Mouse (Mus musculus) hindbrain, embryonic 13.5 days (tissue): ENCODE data around the gene BC005624. TPM values are rescaled to one million over a fixed set of nuclear protein-coding genes. Genes with fewer than 3 reads are reported as not detected.
A peak's percentile ranks its signal among the peaks of the same experiment; 100 is the strongest.

Source experiments
- ATAC-seq: fragments of 200-750 bp; cut with Nextera tagmentation; 2 replicates; pipeline ENCODE4 v1.8.0; 2017; ENCODE audit warnings: moderate TSS enrichment; ENCODE audit not compliant: low FRiP score
- H3K27ac ChIP-seq: fragments of 300-500 bp; sonication (generic); 2 replicates; pipeline ENCODE4 v1.5.1; 2015; ENCODE audit warnings: inconsistent platforms, mild to moderate bottlenecking, moderate library complexity
- H3K27me3 ChIP-seq: fragments of 300-500 bp; sonication (generic); 2 replicates; pipeline ENCODE4 v1.6.1; 2015; ENCODE audit warnings: mild to moderate bottlenecking, inconsistent platforms
- H3K36me3 ChIP-seq: fragments of 300-500 bp; sonication (generic); 2 replicates; pipeline ENCODE4 v1.6.1; 2015; ENCODE audit warnings: mild to moderate bottlenecking, inconsistent platforms
- H3K4me1 ChIP-seq: fragments of 300-500 bp; sonication (generic); replicated peaks from 2 replicates; pipeline ENCODE4 v1.6.1; 2015; ENCODE audit warnings: inconsistent platforms
- H3K4me2 ChIP-seq: fragments of 300-500 bp; sonication (generic); 2 replicates; pipeline ENCODE4 v1.6.1; 2015; ENCODE audit warnings: inconsistent platforms, mild to moderate bottlenecking, moderate library complexity
- H3K4me3 ChIP-seq: fragments of 300-500 bp; sonication (generic); 2 replicates; pipeline ENCODE4 v1.5.1; 2015; ENCODE audit warnings: mild to moderate bottlenecking, inconsistent platforms
- H3K9ac ChIP-seq: fragments of 300-500 bp; sonication (generic); 2 replicates; pipeline ENCODE4 v1.6.1; 2015; ENCODE audit warnings: mild to moderate bottlenecking, inconsistent platforms
- H3K9me3 ChIP-seq: fragments of 300-500 bp; sonication (generic); 2 replicates; pipeline ENCODE4 v1.6.1; 2016; ENCODE audit warnings: inconsistent platforms
- WGBS: fragments of 180-500 bp; shearing (Covaris S2); methylation state at CpG from one replicate; pipeline ENCODE4 v1.1.7; 2015; 5-methylcytosine and 5-hydroxymethylcytosine counted together
- polyA plus RNA-seq: library from polyadenylated mRNA; unstranded; fragments of >200 nt; fragmentation: Nextera tagmentation; extraction: Ambion mirVana; gene quantifications from 2 replicates; pipeline ENCODE4 v1.2.1, GENCODE M21; 2015

The BC005624 gene
- polyA plus RNA-seq, 1 experiment from 2014 or later = 90.9 TPM

DNA sequence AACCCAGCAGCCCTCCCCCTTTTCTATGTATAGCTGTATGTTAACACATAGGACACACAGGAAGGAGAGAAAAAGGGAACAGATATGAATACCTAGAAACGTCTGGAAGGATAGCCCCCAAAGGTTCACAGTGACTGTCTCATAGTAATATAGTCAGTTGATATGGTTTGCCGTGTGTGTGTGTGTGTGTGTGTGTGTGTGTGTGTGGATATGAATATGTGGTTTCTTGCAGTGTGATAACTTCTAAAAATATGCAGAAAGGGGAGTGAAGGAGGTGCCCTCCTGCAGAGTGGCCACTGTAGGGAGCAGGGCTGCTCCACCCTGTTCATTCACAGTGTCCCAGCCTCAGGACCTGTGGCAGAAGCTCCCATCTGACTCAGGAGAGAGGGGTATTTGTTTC is 23.5 kb upstream of the BC005624 start:
- Histone ChIP-seq H3K36me3 (peaks cover 89% of the 10 kb centered on the region), H3K4me1 (peaks cover 8% of the 10 kb centered on the region; the same call in 1 of the 2 replicates), H3K4me3 (no peak overlapping the region), H3K9ac (no peak overlapping the region), H3K27me3 (no peaks in the 10 kb centered on the region), H3K9me3 (no peaks in the 10 kb centered on the region), H3K4me2 (no peak overlapping the region), H3K27ac (no peak overlapping the region)
- ATAC-seq = no peak
- WGBS = 72% methylated on average over 2 of the region's 2 CpGs

DNA sequence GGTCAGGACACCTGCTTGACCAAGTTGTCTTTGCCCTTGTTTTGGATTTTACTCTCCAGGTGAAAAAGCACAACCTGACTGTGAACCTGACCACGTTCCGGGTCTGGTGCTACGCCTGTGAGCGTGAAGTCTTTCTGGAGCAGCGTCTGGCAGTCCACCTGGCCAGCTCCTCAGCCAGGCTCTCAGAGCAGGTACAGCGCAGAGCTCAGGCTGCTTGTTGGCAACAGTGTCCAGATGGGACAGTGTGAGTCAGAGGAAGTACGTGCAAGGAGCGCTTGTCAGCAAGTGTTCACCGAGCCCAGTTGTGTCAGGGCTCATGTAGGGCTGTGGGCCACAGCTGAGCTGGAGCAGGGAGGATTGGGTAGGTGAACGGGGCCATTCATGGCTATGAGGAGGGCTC is 20.9 kb upstream of the BC005624 start:
- H3K9ac ChIP-seq = no peak overlapping the region
- peaks cover 79% of the 10 kb centered on the region for H3K36me3 ChIP-seq
- H3K9me3 ChIP-seq = no peaks in the 10 kb centered on the region
- 94% methylated on average over 10 of the region's 10 CpGs for WGBS
- H3K4me3 ChIP-seq = no peak overlapping the region
- H3K27me3 ChIP-seq = no peaks in the 10 kb centered on the region
- H3K27ac ChIP-seq = no peak overlapping the region
- ATAC-seq = no peak
- no peak overlapping the region for H3K4me2 ChIP-seq
- peaks cover 21% of the 10 kb centered on the region for H3K4me1 ChIP-seq

DNA sequence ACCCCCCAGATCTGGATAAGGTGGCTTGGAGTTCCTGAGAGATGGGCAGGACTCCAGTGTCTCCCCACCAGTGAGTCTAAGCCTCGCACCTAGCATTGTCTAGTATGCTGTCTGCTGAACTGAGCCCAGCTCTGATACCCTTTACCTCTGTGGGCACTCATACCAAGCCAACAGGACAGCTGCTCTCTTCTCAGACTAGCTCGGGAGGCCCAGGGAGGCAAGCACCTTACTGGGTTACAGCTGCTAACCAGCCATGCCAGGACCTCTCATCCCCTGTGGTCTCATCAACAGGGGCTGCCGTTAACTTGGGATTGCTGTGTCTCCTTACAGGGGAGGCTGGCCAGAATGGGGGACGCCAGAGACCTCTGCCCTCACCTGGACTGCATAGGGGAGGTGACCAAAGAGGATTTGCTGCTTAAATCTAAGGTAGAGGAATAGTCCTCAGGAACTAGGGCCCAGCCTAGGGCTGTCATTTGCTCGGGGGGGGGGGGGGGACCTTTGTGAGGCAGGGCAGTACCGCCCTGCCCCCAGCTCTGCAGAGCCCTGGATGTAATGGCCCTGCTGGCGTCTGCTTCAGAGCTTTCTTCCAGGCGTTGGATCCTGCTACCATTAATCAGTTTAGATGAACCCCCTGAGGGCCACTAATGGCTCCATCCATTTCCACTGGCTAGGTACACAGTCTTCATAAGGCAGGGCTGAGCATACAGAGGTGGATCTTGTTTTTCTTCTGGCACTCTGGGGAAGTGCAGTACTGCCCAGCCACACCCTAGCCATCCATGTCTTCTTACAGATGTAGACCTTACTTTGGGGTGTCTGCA is 16.7 kb upstream of the BC005624 start:
- 58% methylated on average over 8 of the region's 8 CpGs for WGBS
- peak overlapping the region; percentile 64 for H3K27ac ChIP-seq

DNA sequence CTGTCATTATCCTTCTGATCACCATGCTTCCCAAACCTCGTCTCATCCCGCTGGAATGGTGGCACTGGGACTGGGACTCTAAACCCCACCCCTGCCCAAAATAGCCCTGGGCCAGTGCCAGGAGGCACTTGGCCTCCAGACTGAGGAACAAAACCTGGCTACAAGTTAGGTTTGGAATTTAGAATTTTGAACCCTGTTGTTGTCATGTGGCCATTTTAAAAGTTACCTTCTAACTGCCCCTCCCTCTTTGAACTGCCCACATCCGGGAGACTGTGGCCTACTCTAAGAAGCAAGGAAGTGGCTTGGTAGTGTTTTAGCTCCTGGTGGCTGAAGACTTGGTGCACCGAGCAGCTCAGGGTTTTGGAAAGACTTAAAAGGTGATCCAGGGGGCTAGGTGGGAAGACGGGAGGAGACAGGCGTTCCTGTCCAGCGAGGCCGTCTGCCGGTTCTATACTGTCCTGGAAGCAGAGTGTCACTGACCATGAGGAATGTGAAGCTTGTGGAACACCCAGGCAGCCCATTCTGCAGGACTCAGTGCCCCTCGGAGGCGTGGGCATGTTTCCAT is 13.5 kb upstream of the BC005624 start:
- Histone ChIP-seq H3K4me3 (no peak overlapping the region), H3K27ac (no peak overlapping the region), H3K36me3 (peaks cover 20% of the 10 kb centered on the region), H3K4me2 (no peak overlapping the region), H3K9ac (no peak overlapping the region), H3K4me1 (peaks cover 17% of the 10 kb centered on the region), H3K27me3 (no peaks in the 10 kb centered on the region), H3K9me3 (no peaks in the 10 kb centered on the region)
- WGBS = 75% methylated on average over 11 of the region's 11 CpGs
- no peak for ATAC-seq

More for the DNA sequence above, 16.7 kb upstream of the BC005624 start:
- Histone ChIP-seq H3K9ac (no peak overlapping the region), H3K27me3 (no peaks in the 10 kb centered on the region), H3K4me2 (no peak overlapping the region), H3K4me1 (peaks cover 17% of the 10 kb centered on the region), H3K4me3 (no peak overlapping the region), H3K36me3 (peaks cover 41% of the 10 kb centered on the region), H3K9me3 (no peaks in the 10 kb centered on the region)
- peak; percentile 52; the same call in 1 of the 2 replicates for ATAC-seq

DNA sequence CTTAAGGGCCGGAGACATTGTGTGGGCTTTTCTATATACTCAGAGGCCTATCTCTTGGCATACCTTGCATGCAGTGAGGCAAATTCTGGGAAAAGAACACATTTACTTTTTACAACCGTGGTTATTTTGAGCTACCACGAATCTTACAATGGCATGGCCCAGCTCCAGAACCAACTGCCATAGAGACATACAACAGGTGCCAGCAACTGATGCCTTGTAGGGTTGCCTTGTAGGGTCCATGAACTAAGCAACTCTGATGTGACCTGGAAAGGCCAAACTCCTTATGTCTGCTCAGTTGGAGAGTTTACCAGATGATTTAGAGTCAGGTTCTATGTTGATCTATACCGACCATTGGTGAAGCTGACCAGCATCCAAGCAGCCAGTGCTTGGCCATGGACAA is 12.9 kb upstream of the BC005624 start:
- H3K9ac ChIP-seq = no peak overlapping the region
- H3K27me3 ChIP-seq = no peaks in the 10 kb centered on the region
- no peaks in the 10 kb centered on the region for H3K9me3 ChIP-seq
- H3K4me3 ChIP-seq = no peak overlapping the region
- no peak for ATAC-seq
- WGBS = 97% methylated on average over 4 of the region's 4 CpGs
- no peak overlapping the region for H3K4me2 ChIP-seq
- H3K4me1 ChIP-seq = peaks cover 17% of the 10 kb centered on the region
- peaks cover 19% of the 10 kb centered on the region for H3K36me3 ChIP-seq
- H3K27ac ChIP-seq = no peak overlapping the region

DNA sequence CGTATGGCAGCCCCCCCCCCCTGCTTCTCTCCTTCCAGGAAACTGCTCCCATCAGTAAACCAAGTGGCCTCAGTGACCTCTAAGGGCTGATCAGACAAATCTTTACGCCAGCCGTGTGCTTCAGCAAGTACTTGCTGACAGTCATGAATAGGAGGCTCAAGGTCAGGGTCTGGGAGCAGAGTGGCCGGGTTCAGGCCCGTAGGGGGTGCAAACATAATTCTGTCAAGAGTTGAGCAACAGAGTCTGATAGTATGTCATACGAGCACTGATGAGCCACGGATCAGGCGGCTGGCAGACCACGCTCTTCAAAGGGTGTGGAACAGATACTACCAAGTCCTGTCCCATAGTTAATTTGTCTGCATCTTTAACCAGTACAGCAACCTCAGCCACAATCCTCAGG is 8.2 kb upstream of the BC005624 start:
- Histone ChIP-seq H3K9me3 (no peaks in the 10 kb centered on the region), H3K27ac (no peak overlapping the region), H3K9ac (no peak overlapping the region), H3K36me3 (peaks cover 12% of the 10 kb centered on the region), H3K4me1 (peaks cover 6% of the 10 kb centered on the region), H3K27me3 (no peaks in the 10 kb centered on the region), H3K4me2 (no peak overlapping the region), H3K4me3 (no peak overlapping the region)
- ATAC-seq = no peak
- WGBS = 91% methylated on average over 9 of the region's 9 CpGs

DNA sequence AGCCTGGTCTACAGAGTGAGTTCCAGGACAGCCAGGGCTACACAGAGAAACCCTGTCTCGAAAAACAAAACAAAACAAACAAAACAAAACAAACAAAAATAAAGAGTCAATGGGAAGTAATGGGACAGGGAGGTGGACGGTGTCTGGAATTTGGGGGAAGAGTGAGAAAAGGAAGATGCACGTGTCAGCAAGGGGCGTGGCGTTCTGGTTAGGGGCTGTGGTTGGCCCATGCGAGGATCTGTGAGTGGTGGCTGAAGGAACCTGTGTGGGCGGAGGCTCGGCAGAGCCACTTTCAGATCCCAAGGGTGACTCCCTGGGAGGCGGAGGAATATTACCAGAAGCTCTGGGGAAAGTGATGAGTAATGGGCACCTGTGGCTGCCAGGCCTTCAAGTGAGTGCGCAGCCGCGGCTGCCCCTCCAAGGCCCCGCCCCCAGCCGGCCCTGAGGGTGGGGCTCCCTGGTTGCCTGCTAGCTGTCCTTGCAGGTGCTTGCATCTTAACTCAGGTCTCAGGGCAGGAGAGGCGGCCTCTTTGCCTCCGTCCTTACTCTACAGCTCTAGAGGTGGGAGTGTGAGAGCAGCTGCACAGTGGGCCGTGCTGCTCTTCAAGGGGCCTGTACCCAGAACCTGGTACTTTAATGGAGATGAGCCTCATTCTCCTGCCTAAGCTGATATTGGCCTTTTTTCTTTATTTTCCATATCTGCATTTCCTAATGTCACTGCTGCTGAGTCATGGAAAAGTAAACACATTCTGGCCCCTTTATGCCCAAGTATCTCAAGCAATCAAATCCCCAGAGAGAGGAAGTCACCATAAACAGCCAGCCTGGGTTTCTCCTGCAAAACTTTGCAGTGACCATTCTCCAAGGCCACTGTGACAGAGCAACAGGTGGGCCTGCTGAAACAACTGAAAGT is 3.4 kb upstream of the BC005624 start:
- Histone ChIP-seq H3K9ac (no peak overlapping the region), H3K27ac (no peak overlapping the region), H3K4me3 (no peak overlapping the region), H3K27me3 (no peaks in the 10 kb centered on the region), H3K4me1 (peaks cover 33% of the 10 kb centered on the region), H3K36me3 (peaks cover 8% of the 10 kb centered on the region), H3K4me2 (no peak overlapping the region), H3K9me3 (no peaks in the 10 kb centered on the region)
- 26% methylated on average over 17 of the region's 17 CpGs for WGBS
- ATAC-seq = no peak

DNA sequence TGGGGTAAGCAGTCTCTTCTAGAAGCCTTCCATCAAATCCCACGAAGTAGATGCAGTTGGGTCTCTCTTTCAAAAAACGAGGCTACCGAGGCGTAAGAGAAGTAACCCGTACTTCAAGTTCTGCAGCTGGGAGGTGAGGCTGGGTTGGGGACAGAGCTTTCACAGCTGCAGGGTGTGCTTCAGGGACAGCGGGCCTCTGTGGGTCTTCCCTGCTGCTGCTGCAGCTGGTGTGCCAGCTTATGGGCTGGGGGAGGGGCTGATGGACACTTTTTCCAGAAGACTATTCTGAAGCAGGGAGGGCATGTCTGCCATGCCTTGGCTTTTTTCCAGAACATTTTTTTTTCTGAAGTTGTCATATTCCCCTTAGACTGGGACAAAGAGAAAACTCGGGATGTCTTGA is 1.0 kb upstream of the BC005624 start:
- H3K9ac ChIP-seq = peak overlapping the region; percentile 83
- H3K27me3 ChIP-seq = no peaks in the 10 kb centered on the region
- 51% methylated on average over 7 of the region's 7 CpGs for WGBS
- H3K9me3 ChIP-seq = no peaks in the 10 kb centered on the region
- H3K4me3 ChIP-seq = peak overlapping the region; percentile 66
- H3K27ac ChIP-seq = peak overlapping the region; percentile 71; the same call in 1 of the 2 replicates
- peaks cover 21% of the 10 kb centered on the region for H3K36me3 ChIP-seq
- no peak for ATAC-seq
- H3K4me1 ChIP-seq = peaks cover 33% of the 10 kb centered on the region
- peak overlapping the region; percentile 79 for H3K4me2 ChIP-seq

DNA sequence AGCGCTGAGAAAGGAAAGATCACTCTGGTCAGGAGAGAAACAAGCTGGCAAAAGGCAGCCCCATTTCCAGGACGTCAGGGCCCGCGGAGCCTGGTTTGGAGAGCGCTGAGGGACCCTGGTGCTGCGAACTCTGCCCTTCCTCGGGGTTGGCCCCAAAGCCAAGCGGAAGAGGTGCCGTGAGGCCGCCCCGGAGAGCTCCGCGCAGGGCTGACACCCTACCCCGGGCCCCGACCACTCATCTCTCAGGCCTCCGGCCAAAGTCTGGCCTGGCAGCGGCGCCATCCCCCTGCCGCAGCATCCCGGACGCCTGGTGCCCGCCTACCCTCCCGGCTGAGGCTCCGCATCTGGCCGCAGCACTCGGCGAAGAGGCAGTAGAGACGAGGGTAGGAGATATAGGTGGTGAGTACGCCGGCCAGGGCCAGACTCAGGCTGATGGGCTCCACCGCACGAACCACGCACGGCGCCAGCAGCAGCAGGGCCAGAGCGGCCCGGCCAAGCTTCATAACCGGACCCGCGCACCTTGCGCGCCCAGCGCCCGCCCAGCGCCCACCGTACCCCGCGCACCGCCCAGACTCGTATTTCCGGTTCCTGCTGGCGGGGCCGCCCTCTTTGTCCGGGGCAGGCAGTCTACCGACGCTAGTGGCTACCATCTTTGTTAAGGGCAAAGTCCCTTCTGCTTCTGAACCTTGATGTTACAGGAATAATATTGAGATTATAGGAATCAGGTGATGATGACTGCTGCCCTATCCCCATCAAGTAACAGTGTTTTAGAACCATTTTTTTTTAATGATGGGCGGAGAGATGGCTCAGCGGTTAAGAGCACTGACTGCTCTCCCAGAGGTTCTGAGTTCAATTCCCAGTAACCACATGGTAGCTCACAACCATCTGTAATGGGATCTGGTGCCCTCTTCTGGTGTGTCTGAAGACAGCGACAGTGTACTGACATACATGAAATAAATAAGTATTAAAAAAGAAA is 14.4 kb downstream of the BC005624 start, which contains the start of gene Tor1a:
TSS of gene Tor1a (minus strand) at position 582 of the 976 bp plus-strand sequence.
- peak; percentile 95 for ATAC-seq
- H3K27me3 ChIP-seq = no peaks in the 10 kb centered on the region
- peak within 1 kb of the TSS; percentile 96 for H3K9ac ChIP-seq
- 4% methylated on average over 31 of the region's 59 CpGs for WGBS
- peaks cover 50% of the 10 kb centered on the region for H3K36me3 ChIP-seq
- peak within 1 kb of the TSS; percentile 92 for H3K4me3 ChIP-seq
- H3K4me2 ChIP-seq = peak within 1 kb of the TSS; percentile 83
- peaks cover 27% of the 10 kb centered on the region for H3K4me1 ChIP-seq
- no peaks in the 10 kb centered on the region for H3K9me3 ChIP-seq
- H3K27ac ChIP-seq = peak within 1 kb of the TSS; percentile 82

DNA sequence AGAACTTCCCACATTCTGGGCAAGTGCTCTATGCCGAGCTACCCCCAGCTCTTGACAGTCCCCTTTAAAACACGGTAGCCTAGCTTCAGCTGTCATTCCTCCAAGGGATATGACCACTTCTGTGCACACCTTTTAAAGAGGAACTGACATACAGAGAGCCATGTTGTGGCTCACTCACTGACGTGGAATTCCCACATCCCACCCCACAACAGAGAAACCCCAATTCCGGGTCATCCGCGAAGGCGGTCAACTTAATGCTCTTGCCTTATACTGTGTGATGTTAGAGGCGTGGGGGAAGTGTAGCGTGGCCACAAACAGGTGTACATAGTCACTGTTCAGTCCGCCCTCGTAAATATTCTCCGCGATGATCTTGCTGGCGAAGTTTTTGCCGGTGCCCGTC is 15.2 kb downstream of the BC005624 start:
- H3K4me3 ChIP-seq = peak overlapping the region; percentile 92
- peak overlapping the region; percentile 96 for H3K9ac ChIP-seq
- H3K36me3 ChIP-seq = peaks cover 53% of the 10 kb centered on the region
- 30% methylated on average over 16 of the region's 16 CpGs for WGBS
- peaks cover 27% of the 10 kb centered on the region for H3K4me1 ChIP-seq
- no peaks in the 10 kb centered on the region for H3K9me3 ChIP-seq
- H3K27me3 ChIP-seq = no peaks in the 10 kb centered on the region
- no peak for ATAC-seq
- H3K27ac ChIP-seq = no peak overlapping the region
- peak overlapping the region; percentile 83 for H3K4me2 ChIP-seq

DNA sequence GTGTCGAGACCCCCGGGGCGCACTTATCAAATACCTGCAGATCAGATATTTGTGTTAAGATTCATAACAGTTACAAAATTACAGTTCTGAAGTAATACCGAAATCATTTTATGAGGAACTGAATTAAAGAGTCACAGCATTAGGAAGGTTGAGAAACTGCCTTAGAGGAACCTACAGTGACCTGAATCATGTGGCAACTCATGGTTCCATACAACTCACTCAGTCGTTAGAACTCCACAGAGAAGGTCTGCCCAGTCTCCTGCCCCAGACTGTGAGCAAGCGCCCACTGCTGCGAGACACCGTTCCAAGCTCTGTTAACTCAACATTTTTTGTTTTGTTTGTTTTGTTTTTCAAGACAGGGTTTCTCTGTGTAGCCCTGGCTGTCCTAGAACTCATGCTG is 16.4 kb downstream of the BC005624 start:
- Histone ChIP-seq H3K36me3 (peaks cover 59% of the 10 kb centered on the region), H3K27me3 (no peaks in the 10 kb centered on the region), H3K4me3 (no peak overlapping the region), H3K4me2 (0 out of 2 replicates have a peak overlapping the region, but pooled peaks have one; percentile 83), H3K9me3 (no peaks in the 10 kb centered on the region), H3K4me1 (peaks cover 27% of the 10 kb centered on the region), H3K27ac (no peak overlapping the region), H3K9ac (no peak overlapping the region)
- WGBS = 93% methylated on average over 8 of the region's 8 CpGs
- no peak for ATAC-seq
